Mouse (Mus musculus) urinary bladder, adult 18-20 months (tissue): Measurements from ENCODE around the gene Cpne2.

Source experiments
- DNase-seq, 2 experiments: peaks; one replicate each; pipeline ENCODE4 v3.0.0; 2022; ENCODE audit warnings: low spot score in 2 of 2, mixed read lengths in 2 of 2

Cpne2 gene

DNA sequence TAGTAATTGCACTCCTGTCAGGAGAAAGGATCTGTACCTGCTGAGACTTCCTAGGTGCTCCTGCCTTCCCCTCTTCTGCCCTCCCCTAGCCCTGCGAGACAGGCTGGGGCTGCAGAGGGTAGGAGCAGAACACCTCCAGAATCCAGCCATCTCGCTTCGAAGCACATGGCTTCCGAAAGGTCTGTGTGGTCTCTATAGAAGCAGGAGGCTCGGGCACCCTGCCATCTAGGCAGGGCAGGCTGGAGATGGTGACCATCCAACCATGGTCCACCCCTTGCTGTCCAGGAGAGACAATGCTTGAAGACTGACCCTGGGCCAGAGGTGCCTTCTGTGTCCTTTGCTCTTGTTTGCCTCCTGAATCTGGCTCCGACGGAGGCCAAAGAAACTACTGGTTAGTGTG is 2.8 kb downstream of the Cpne2 start:
- DNase-seq, result no peak

DNA sequence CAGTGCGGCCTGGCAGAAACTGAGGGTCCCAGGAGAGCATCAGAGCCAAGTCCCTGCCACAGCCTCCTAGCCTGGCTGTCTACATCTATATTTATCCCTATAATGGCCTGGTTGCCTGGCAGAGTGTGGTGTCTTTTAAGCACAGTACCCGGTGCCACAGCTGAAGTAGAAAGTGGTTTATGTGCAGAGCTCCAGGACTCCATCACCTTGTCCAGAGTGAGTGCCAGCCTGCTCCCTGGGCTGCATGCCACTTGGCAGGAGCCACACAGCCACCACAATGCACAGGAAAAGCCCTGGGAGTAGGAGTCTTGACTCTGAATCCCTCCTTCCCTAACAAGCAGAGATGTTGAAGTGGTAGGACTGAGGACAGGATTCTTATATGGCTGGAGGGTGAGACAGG is 4.7 kb downstream of the Cpne2 start:
- no peak for DNase-seq

DNA sequence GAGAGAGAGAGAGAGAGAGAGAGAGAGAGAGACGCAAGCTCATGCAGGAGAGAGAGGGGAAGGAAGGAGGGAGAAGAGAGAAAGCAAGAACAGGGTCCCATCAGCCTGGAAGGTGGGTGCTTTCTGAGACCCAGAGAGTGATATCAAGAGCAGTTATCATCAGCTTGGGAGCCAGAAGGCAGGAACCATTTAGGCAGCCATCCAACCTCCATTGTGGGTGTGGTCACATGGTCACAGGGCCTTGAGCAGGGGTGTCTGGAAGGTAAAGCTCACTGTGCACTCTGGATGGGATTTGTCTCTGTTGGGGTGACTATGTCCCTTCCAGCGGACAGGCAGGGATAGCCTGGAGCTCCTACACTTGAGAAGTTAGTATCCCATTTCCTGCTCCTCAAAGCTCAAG is 7.2 kb downstream of the Cpne2 start:
- no peak for DNase-seq

DNA sequence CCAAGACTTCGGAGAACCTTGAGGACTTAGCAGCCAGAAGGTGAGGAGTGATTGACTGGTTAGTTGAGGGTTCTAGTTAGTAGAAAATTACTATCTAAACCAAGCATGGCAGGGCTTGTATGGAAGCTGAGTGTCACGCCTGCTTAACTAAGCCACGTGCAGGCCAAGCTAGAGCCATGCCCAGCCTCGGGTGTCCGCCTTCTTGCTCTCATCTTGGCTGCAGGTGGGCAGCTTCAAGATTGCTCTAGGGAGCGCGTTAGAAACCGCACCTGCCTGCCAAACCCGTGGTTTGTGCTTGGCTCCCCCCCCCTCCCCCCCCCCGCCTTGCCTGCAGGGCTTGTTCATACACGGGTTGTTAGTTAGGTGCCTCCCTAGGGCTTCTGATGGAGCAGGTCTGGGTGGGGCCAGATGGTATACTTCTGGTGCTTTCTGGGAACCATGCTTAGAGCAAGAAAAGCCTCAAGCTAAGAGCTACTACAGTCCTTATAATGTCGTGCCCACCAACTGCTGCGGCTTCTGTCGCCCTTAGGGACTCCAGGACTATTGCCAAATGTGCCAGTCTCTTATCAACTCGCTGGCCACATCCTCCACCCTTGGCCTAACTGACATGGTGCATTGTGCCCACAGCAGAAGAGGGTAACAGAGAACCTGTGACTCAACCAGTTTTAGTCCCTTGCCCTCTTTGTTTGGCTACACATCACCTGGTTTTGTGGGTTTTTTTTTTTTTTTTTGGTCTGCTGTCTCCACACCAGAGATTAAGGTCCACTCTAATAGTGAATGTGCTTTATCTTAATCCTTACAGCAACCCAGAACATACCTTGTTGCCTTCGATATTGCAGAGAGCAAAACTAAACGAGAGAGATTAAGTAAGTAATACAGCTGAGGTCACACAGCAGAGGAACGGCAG is 8.4 kb downstream of the Cpne2 start:
- no peak for DNase-seq

DNA sequence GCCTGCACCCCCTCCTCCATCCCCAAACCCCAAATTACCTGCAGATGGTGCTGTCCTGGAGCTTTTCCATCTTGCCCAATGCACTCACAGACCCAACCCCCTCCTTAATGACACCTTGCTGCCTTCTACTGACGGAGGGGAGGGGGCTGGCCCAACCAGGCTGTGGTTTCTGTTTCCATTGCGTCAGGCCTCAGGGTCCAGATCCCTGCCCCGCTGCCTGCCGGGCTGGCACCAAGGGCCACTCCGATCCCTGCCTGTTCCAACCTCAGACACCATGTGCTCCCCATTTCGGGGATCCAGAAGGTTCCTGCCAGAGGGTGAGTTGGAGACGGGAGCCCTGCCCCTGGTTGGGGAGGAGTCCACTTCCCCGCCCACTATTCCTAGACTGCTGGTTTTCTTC is 11.2 kb downstream of the Cpne2 start:
- no peak for DNase-seq

DNA sequence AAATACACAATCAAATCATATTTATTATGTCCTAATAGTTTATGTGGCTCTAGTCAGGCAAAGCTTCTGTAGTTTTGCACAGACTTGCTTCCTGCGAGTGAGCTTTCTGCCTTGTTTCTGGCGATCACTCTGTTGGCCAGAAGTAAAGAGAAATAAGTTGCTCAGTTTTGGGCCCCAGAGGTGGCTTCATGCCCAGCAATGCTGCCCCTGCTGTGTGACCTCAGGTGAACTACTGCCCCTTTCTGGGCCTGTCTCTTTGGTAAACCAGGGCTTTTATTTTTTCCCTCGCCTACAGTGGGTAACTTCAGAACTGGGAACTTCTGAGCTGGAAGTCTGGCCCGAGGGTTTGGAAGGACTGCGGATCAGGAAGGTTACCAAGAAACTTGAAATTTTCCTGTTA is 16.3 kb downstream of the Cpne2 start:
- DNase-seq, result no peak

DNA sequence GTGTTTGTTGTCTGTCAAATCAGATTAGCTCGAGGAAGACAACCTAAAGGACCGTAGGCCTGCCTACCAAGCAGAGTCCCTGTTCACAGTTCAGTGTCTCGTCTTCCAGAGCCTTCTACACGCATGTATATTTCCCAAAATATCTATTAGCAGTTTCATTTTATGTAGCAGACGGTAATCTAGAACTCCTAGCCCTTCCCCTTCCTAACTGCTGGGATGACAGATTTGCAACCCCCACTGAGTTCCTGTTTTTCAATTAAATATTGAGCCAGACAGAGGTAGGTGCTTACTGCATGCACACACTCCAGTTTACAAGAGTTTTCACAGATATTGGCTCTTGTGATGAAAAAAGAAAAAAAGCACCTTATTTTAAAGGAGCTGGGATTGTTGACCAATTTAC is 16.7 kb downstream of the Cpne2 start:
- no peak for DNase-seq

DNA sequence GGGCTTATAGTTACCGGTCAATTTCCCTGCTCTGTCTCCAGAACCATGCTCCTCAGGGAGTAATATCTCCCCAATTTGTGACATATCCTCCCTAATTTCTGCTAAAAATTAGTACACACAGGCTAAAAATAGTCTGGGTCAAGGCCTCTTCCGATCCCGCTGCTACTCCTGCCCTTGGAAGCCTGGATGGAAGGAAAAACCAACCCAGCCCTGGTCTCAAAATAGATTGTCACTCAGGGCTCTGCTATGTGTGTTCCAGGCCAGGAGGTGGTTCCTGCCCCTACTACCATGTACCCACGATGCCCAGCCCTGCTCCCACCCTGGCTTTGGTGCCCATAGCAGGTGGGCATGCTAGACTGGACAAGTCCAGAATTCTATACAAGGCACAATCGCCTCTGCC is 17.2 kb downstream of the Cpne2 start:
- no peak for DNase-seq

DNA sequence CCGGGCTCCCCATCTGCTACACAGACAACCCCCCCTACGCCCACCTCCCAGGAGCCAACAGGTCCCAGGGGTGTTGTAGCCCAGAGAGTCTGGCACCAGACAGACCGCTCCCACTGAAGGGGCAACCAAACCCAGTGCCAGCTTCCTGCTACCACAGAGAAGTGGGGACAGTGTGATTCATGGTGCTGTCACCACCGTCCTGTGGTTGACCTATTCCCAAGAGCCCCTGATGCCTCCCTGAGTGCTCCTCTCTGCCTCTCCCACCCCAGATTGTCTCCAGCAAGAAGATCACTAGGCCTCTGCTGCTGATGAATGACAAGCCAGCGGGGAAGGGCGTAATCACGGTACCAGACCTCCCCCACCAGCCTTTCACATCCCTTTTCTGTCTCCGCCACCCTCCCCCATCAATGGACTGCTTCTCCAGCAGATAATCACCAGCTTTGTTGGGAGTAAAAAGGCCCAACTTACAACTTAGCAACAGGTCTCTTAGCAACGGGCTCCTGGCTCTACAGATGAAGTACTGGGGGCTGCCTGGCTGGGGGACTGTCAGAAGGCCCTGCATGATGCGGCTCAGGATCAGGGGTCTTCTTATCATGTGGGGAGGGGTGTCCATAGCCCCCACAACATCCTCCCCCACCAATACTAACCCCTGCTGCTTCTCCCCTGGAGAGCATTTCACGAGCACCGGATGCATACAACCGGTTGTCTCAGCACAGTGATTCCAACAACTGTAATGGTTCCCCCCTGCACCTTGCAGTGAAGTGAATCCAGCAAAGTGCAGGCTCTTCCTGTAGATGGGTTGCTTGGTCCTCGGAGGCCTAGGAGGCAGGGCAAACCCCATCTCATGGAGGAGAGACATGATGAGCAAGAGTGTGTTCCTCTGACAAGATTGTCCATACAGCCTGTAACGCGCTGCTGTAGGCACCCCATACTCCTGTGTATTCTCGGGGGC is 19.0 kb downstream of the Cpne2 start:
- no peak for DNase-seq

DNA sequence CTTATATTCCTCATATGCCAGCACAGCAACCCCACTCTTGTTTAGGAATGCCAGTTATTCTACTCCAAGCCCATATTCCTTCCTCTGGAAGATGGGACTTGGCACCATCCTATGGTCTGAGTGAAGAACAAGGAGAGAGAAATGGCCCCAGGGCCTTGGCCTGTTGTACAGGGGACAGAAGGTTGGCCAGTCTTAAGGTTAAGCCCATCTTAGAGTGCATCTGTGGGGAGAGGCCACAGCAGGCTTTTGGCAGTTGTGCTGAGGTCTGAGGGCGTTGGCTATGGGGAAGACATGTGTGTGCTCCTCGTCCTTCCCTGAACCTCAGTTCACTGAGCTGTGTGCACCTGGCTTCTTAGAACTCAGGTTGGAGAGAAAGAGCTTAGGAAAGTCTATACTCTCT is 19.9 kb downstream of the Cpne2 start:
- no peak for DNase-seq

DNA sequence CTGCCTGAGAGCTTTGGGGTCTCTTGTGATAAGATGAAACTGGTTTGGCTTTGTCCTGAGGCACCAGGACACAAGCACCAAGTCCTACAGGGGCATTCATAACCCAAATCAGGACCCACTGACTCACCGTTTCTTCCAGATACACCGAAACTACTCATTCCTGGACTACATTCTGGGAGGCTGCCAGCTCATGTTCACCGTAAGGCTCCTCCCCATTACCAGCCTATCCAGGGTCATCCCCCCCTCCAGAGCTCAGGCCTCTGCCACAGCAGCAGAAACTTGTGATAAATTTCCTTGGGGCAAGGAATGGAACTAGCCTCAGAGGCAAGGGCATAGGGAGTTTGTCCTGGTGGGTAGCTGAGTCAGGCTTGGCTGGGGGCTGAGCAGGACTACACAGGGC is 24.5 kb downstream of the Cpne2 start:
- DNase-seq, result no peak

DNA sequence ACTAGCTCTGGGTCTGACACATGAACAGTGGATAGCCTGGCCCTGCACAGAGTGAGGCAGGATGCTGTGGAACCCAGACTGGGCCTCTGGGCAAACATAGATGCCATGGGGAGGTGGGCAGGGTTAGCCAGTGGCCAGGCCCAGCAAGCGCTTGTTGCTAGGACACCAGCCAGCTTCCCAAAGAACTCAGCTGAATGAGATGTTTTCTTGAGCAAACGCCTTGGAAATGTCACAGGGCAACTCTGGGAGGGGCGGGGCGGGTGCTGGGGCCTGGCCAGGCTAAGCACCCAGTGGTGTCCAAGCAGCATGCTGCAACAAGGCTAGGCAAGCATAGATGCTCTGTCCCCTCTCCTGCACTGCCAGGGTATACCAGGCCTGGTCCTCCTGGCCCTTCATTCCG is 28.5 kb downstream of the Cpne2 start:
- no peak for DNase-seq

DNA sequence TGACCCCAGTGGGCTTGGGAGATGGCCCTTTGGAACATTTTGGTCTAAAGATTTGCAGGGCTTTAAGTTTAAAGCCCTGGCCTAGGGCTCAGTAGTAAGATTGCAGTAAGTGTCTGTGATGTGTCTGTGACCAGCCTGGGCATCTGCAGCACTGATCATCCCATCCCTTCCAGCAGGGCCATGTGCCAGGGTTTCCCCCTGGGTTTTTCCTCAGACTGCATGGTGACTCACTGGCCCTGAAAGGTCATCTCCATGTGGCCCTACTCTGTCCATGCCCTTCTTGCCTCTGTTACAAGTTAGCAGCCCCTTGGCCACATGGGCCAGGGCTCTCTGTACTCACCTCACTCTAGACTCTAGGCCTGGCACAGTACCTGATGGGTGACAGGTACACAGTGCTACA is 31.6 kb downstream of the Cpne2 start:
- no peak for DNase-seq

DNA sequence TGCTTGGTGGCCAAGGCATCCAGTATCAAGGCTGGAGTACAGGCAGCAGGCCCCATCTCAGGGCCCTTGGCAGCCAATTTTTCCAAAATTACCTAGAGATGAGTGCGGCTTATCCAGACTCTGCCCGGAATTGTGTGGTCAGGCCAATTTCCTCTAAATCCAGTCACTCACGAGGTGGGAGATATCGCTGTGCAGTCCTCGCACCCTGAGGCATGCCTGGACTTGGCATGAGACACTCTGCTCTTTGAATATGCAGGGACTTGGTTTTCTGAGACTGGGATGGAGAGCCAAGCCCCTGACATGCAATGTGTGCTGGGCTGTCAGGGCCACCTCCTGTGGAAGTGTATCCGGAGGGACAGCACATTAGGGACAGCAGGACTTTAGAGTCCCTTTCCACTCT is 33.2 kb downstream of the Cpne2 start:
- DNase-seq, result no peak

DNA sequence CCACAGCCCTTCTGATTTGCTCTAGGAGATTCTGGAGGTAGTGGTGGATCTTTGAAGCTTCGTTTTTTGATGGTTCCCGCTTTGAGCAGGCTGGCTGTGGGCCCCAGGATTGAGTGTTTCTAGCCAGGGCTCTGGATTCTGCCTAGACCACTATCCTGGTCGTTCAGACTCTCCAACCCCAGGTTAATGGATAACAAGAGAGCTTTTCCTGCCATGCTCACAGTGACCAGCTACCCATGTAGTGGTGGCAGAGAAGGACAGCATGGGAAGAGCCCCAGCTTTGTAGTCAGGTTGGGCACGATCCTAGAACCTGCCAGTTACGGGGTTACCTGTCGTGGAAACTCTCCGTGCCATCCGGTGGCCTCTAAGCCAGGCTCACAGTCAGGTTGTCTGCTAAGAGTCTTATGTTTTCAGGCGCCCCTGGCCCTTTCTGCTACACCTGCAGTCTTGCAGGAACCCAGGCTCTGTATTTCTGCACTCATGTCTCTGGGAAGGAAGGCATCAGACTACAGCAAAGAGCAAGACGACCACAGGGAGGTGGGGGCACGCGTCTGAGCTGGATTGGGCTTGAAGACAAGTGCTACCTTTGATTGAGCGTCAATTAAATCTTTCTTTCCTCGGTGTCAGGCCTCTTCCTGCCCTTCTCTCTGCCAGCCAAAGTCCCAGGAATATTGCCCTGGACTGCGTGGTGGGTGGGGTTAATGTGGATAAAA is 33.8 kb downstream of the Cpne2 start:
- DNase-seq, result no peak

DNA sequence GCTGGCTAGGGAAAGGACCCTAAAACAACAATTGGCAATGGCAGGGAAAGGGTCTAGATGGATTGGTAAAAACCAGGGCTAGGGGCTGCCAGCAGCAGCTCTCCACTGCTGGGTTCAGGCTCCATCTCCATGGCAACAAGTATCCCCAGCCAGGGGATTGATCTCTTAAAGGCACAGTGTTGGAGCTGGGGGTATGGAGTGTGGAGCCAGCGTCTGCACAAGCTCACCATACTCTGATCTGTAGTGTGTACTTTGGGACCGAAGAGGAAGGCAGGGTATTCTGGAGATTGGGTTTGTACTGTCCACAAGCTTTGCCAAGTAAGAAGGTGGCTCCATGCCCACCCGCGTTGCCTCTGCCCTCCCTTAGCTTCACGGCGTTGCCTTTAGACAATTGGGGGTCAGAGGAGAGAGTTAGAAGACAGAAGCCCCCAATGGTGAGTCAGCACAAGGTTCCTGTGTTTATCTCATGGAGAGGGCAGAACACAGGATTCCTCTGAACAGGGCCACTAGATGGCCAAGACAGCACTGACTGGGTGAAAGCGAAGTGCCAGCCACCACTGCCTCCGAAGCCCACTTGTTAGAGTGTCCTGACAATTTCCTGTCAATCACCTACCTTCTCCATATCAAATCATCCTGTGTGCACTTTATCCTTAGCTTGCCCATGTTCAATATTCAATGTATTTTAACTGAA is 34.5 kb downstream of the Cpne2 start:
- DNase-seq, result no peak

DNA sequence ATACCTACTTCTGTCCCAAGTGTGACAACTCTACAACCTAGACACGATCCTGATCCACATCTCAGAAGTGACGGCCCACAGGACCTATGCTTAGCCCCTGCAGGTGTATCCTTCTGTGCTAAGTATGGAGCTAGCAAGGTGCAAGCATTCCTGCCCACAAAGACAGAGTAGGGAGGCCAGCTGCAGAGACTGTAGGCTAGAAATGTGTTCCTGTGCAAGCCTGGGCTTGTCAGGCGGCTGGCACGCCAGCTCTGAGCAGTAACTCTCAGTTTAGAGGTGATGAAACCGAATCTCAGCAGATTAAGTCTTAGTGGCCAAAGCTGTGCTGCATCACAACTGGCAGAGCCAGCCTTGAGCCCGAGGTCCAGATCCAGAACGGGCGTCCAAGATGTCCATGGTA is 35.3 kb downstream of the Cpne2 start:
- DNase-seq, result peak in 1 of 2 experiments; percentile 14

DNA sequence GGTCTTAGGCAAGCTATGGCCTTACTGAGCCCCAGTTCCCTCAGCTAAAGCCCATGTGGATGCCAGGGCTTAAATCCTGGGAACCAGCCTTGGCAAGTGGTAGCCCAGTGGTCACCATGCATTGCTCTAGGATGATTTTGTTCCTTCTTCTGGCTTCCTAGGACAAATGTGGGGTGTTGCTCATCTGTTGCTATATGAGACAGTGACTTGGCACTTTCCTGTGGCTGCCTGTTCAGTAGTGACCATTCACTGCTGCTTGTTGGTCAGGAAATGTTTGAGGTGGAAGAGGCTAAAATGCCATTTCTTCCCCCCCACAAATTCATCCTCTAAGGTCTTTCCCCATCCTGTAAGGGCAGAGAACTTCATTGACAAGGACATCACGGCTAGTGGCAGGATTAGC is 36.6 kb downstream of the Cpne2 start:
- no peak for DNase-seq

DNA sequence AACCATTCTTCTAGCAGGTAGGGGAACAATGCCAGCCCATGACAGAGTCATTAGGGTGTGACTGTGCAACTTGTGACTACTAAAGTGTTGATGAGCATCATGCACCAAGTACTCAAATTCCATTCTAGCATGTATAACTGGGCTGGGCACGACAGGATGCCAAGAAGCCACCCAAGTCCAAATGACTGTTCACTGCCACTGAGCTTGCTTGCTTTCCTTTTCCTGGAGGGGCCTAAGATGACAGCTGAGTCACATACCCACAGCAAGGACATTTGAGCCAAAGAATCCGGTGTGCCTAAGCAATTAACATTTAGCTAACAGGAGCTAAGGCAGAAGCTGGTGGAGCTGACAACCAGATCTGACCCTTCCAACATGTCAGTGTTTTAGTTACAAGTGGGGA is 39.1 kb downstream of the Cpne2 start:
- no peak for DNase-seq

DNA sequence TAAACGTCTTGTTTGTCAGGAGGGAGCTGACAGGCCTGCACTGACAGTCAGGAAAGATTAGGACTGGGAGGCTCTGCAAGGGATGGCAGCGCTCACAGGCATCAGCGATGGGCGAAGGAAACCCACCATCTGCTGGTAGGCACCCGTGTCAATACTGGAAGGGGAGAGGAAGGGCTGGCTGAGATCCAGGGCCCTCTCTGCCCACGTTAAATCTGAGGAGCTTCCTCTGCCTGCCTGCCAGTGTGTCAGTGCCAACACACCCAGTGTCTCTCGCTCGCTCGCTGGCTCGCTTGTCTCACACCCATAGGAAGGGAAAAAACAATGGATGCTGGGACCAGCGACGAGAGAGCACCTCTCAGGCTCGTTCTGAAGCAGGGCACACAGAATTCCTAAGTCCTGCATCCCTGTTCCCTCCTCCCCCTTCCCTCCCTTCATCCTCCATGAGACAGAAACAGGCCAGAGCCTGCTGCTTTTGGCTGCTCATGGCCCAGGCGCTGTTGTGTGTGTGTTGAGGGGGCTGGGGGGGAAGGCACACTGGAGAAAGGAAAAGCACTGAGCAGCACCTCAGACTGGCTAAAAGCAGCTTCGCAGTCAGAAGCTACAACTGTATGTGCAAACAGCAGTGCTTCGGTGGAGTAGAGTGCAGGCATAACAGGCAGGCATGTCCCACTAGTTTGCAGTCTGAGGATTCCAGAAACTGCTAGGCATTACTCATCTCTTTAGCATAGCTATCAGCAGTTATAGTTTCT is 41.5 kb downstream of the Cpne2 start:
- no peak for DNase-seq

DNA sequence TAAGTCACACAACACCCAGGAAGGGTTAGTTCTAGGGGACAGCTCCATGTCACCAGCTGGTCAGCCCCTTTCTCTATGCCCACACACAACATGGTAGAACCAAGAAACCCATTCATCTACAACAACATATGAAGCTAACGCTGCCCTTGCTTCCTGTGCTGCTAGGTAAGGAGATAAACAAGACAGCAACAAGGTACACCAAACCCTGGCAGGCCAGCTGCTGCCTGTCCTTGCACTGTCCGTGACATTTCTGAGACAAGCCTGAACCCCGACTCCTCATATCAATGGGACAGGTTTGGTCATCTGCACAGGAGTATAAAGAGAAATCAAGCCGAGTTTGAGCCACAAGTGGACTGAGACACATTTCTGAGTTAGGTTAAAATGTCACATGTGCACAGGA is 42.4 kb downstream of the Cpne2 start:
- no peak for DNase-seq
